Mouse (Mus musculus) myocyte (in vitro differentiated cells): ENCODE results near the gene Amph.

Source experiments
- CEBPB ChIP-seq: IDR thresholded peaks from 2 replicates; pipeline ENCODE4 v1.6.1; 2011; ENCODE audit warnings: mild to moderate bottlenecking, moderate library complexity; ENCODE audit not compliant: poor library complexity, insufficient read depth, severe bottlenecking
- E2F4 ChIP-seq: IDR thresholded peaks from one replicate; pipeline ENCODE4 v1.6.1; 2011; ENCODE audit warnings: mild to moderate bottlenecking, control low read depth, moderate library complexity; ENCODE audit not compliant: insufficient read depth
- MAX ChIP-seq: IDR thresholded peaks from one replicate; pipeline ENCODE4 v1.6.1; 2011; ENCODE audit warnings: low read depth, mild to moderate bottlenecking, control low read depth
- POLR2A ChIP-seq: IDR thresholded peaks from one replicate; pipeline ENCODE4 v1.6.1; 2011; ENCODE audit warnings: low read depth, mild to moderate bottlenecking, control low read depth, moderate library complexity; ENCODE audit not compliant: insufficient read length
- TCF12 ChIP-seq: IDR thresholded peaks from one replicate; pipeline ENCODE4 v1.6.1; 2011; ENCODE audit warnings: mild to moderate bottlenecking, control low read depth; ENCODE audit not compliant: poor library complexity, insufficient read depth, severe bottlenecking
- USF1 ChIP-seq: IDR thresholded peaks from one replicate; pipeline ENCODE4 v1.6.1; 2011; ENCODE audit warnings: low read depth, mild to moderate bottlenecking, control low read depth, moderate library complexity

DNA sequence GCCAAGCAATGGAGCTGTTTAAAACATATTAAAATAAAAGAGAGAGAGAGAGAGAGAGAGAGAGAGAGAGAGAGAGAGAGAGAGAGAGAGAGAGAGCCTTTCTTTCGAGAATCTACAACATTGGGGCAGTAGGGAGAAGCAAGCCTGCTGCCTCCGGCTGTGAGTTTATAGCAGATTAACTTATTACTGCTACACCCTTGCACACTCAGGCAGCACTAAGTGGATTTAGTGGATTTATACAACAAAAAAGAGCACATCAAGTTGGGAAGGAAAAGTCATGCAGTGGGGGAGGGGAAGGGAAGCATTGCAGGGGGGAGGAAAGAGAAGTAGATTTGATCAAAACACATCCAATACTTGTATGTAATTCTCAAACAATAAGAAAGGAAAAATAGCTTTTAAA lies 73.5 kb downstream of the Amph start:
- no peak for TF ChIP-seq MAX
- TF ChIP-seq POLR2A, result no peak
- TF ChIP-seq CEBPB, result no peak
- TF ChIP-seq USF1, result no peak
- no peak for TF ChIP-seq E2F4
- no peak for TF ChIP-seq TCF12
